Mouse (Mus musculus) midbrain, embryonic 11.5 days (tissue): ENCODE results near the gene 9130213A22Rik. TPM values are rescaled to one million over a fixed set of nuclear protein-coding genes. Genes with fewer than 3 reads are reported as not detected.

Experiments used
- ATAC-seq: fragments of 200-750 bp; cut with Nextera tagmentation; 2 replicates; pipeline ENCODE4 v1.8.0; 2017; ENCODE audit warnings: moderate TSS enrichment, moderate library complexity; ENCODE audit not compliant: low FRiP score
- DNase-seq: peaks from one replicate; pipeline ENCODE4 v3.0.0; 2015; ENCODE audit warnings: low spot score; ENCODE audit errors: missing footprints
- H3K27ac ChIP-seq: fragments of 300-500 bp; sonication (generic); 2 replicates; pipeline ENCODE4 v1.5.1; 2014; ENCODE audit warnings: low read depth, low read length
- H3K27me3 ChIP-seq: fragments of 300-500 bp; sonication (generic); 2 replicates; pipeline ENCODE4 v1.6.1; 2014; ENCODE audit warnings: mild to moderate bottlenecking, low read length, moderate library complexity, mixed read lengths; ENCODE audit not compliant: control insufficient read depth, insufficient read depth
- H3K36me3 ChIP-seq: fragments of 300-500 bp; sonication (generic); 2 replicates; pipeline ENCODE4 v1.6.1; 2014; ENCODE audit warnings: mild to moderate bottlenecking, low read length, moderate library complexity, mixed read lengths; ENCODE audit not compliant: control insufficient read depth, insufficient read depth
- H3K4me1 ChIP-seq: fragments of 300-500 bp; sonication (generic); 2 replicates; pipeline ENCODE4 v1.6.1; 2014; ENCODE audit warnings: low read length; ENCODE audit not compliant: control insufficient read depth, insufficient read depth
- H3K4me2 ChIP-seq: fragments of 300-500 bp; sonication (generic); 2 replicates; pipeline ENCODE4 v1.6.1; 2014; ENCODE audit warnings: mild to moderate bottlenecking, moderate library complexity
- H3K4me3 ChIP-seq: fragments of 300-500 bp; sonication (generic); 2 replicates; pipeline ENCODE4 v1.5.1; 2014; ENCODE audit warnings: low read depth, low read length
- H3K9ac ChIP-seq: fragments of 300-500 bp; sonication (generic); 2 replicates; pipeline ENCODE4 v1.6.1; 2014; ENCODE audit warnings: low read length
- H3K9me3 ChIP-seq: fragments of 300-500 bp; sonication (generic); 2 replicates; pipeline ENCODE4 v1.6.1; 2016; ENCODE audit warnings: low read length; ENCODE audit not compliant: control insufficient read depth
- WGBS: fragments of 180-500 bp; shearing (Covaris S2); extraction: QIAGEN DNeasy Blood & Tissue Kit; methylation state at CpG from one replicate; pipeline ENCODE4 v1.1.7; 2014; 5-methylcytosine and 5-hydroxymethylcytosine counted together
- polyA plus RNA-seq: library from polyadenylated mRNA; unstranded; fragments of >200 nt; fragmentation: Nextera tagmentation; extraction: Ambion mirVana; gene quantifications from 2 replicates; pipeline ENCODE4 v1.2.1, GENCODE M21; 2014

9130213A22Rik gene
- polyA plus RNA-seq, 1 experiment from 2014 or later, result 0.11 TPM

DNA sequence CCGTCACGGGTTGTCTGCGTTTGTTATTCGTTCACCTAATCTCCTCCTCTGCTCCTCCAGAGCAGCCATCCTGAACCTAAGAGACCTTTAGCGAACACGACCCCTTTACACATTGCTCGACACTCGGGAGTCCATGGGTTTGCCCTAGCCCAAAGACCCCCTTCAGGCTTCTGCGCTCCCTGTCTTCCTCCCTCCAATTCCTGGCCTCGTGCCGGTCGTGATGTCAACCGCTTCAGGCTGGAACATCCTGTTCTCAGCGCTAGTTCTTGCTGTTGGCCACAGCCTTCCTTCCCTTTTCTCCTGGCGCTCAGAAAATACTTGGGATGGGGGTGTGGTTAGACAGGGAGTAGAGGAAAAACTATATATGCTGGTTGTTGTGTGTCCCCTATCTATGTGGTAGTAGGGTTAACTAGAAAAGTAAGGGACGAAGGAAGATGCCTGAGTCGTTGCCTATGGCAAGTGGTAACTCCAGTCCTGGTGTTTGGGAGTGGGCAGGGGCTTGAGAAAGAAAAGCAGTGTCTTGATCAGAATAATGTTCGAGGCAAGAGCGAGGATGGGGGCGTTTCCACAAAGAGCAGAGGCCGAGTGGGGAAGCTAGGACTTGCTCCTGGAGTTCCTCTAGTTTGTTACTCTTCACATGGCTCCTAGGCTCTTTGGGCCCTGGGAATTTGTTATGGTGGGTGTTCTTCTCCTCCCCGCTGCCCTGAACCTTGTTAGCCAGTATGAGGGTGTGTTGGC is 23.0 kb downstream of the 9130213A22Rik start:
- H3K27ac ChIP-seq, result 0 out of 2 replicates have a peak overlapping the region, but pooled peaks have one; percentile 11
- no peak for DNase-seq
- 0 out of 2 replicates have a peak, but pooled peaks cover 2% of the 10 kb centered on the region for H3K27me3 ChIP-seq
- H3K4me3 ChIP-seq, result peak overlapping the region; percentile 50
- peaks cover 48% of the 10 kb centered on the region for H3K4me1 ChIP-seq
- peak overlapping the region; percentile 69 for H3K9ac ChIP-seq
- no peak for ATAC-seq
- WGBS, result under 1% methylated on average over 22 of the region's 22 CpGs
- H3K4me2 ChIP-seq, result peak overlapping the region; percentile 95
- peaks cover 3% of the 10 kb centered on the region; the same call in 1 of the 2 replicates for H3K36me3 ChIP-seq
- H3K9me3 ChIP-seq, result no peaks in the 10 kb centered on the region

DNA sequence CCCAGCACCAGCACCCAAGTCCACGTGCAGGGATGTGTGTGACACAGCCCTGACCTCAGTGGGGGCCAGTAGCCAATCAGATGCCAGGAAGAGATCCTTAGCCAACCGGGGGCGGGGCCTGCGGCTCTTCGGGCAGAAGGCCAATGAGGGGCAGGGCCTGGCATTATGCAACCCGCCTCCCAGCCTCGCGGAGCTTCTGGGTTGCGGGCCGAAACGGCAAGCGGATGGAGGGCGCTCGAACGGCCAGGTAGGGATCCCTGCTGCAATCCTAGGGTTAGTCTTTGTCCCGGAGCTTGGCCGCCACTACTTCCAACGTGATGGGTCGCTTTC is 23.7 kb downstream of the 9130213A22Rik start:
- DNase-seq (peak; percentile 97), ATAC-seq (peak; percentile 66)

DNA sequence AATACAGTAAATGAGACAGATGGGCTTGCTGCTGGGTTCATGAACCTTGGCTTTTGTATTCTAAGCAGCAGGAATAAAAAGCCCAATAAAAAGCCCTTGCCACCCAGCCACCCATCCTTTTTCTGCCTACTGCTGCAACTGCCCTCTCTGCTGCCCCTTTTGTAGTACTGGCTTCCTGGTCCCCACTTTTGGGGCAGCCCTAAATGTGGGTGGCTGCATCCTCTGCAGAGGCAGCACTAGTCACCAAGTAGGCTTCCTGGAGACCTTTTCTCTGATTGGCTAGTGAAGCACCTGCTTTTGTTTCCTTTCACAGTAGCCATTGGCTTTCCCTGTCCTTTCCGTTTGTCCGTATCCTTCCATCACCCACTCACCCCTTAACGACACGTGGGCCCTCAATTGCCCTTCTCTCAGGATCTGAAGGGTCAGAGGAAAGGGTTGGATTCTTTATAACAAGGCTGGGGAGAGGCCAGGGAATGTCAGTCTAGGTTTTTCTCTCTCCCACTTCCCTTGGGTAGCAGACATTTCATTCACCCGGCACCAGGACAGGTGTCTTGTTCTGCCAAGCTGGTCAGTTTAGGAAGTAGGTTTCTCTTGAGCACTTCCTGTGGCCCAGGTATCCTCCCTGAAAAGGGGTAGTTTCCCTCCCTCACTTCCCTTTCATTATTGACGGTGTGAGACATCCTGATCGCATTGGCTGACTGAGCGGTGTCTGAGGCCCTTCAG is 24.2 kb downstream of the 9130213A22Rik start:
- peaks cover 50% of the 10 kb centered on the region for H3K4me1 ChIP-seq
- H3K36me3 ChIP-seq, result no peaks in the 10 kb centered on the region
- 27% methylated on average over 8 of the region's 8 CpGs for WGBS
- H3K9me3 ChIP-seq, result no peaks in the 10 kb centered on the region
- no peak for ATAC-seq
- no peak overlapping the region for H3K27ac ChIP-seq
- 0 out of 2 replicates have a peak, but pooled peaks cover 2% of the 10 kb centered on the region for H3K27me3 ChIP-seq
- H3K9ac ChIP-seq, result no peak overlapping the region; the same call in 1 of the 2 replicates
- DNase-seq, result no peak
- peak overlapping the region; percentile 95 for H3K4me2 ChIP-seq
- H3K4me3 ChIP-seq, result peak overlapping the region; percentile 50

More for the DNA sequence above, 23.7 kb downstream of the 9130213A22Rik start:
- WGBS, result under 1% methylated on average over 19 of the region's 19 CpGs
- Histone ChIP-seq H3K27me3 (0 out of 2 replicates have a peak, but pooled peaks cover 2% of the 10 kb centered on the region), H3K9ac (peak overlapping the region; percentile 69), H3K36me3 (no peaks in the 10 kb centered on the region; the same call in 1 of the 2 replicates), H3K4me3 (peak overlapping the region; percentile 50), H3K4me2 (peak overlapping the region; percentile 95), H3K9me3 (no peaks in the 10 kb centered on the region), H3K4me1 (peaks cover 50% of the 10 kb centered on the region), H3K27ac (0 out of 2 replicates have a peak overlapping the region, but pooled peaks have one; percentile 3)

DNA sequence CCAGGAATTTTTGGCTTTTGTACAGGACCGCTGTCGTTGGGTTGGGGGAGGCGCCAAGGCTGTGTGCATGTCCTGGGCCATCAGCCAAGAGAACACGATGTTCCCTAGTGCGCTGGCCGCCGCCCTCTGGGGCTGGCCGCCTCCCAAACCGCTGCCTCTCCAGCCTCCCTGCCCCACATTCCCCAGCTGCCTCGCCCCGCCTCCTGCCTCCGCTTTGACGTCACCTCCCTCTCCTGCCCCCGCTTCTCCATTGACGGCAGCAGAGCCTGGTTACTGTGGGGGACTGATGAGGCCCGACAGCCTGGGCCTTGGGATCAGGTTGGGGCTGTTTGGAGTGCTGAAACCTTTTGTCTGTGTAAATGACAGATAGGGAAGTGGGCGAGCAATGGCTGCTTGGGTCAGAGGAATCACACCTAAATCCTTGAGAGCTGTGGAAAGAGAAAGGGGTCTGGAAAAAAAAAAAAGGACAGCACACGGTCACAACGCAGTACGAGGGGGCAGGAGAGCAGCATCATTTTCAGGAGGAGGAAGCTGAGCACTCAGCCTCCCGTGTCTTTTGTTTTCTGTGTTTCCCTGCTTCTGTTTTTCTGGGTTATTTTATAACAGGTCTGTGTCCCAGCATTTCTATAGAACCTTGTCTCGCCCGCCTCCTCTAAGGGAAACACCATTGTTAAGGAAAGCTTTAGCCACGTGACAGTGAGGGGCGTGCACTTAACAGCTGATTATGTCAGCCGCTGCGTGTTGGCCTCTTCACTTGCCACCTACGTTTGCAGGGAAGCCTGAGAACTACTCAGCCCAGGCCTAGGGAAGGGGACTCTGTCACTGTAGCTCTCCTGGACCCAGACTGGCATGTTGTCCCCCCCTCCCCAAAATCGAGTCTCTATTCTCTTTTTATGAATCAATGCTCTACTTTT is 25.1 kb downstream of the 9130213A22Rik start:
- DNase-seq (peak; percentile 94), ATAC-seq (peak; percentile 13; the same call in 1 of the 2 replicates)
- peak overlapping the region; percentile 22 for H3K4me3 ChIP-seq
- 0 out of 2 replicates have a peak, but pooled peaks cover 2% of the 10 kb centered on the region for H3K27me3 ChIP-seq
- H3K36me3 ChIP-seq, result no peaks in the 10 kb centered on the region
- H3K9me3 ChIP-seq, result no peaks in the 10 kb centered on the region
- 2% methylated on average over 29 of the region's 29 CpGs for WGBS
- peak overlapping the region; percentile 92 for H3K4me2 ChIP-seq
- H3K9ac ChIP-seq, result peak overlapping the region; percentile 52
- H3K27ac ChIP-seq, result peak overlapping the region; percentile 45; the same call in 1 of the 2 replicates
- H3K4me1 ChIP-seq, result peaks cover 50% of the 10 kb centered on the region

DNA sequence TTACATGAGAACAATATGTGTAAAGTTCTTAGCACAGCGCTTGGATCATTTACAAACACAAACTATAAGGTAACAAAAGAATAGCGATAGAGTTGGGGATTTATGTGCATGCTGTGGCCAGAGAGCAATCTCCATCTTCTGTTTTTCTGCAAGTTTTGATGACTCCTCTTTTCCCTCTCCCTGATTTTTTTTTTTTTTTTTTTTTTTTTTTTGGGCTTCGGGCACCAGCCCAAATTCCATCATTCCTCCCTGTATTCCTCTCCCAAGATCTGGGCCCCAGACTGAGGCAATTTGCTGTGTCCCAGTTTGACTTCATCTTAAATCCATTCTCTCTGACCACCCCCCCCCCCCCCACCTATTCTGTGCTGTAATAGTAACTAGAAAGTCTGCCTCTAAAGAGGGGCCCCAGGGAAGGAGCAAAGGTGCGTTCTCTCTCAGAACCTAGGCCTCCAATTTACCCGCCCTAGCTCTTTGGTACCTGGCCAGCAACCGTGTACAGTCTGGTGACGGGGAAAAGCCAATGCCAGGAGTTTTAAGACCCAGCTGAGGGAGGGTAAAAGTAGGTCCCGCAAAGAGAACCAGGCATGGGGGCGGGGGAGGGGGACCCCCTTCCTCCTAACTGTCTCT is 25.9 kb downstream of the 9130213A22Rik start:
- DNase-seq (peak; percentile 90), ATAC-seq (no peak)
- 17% methylated on average over 9 of the region's 9 CpGs for WGBS
- H3K4me3 ChIP-seq, result peak overlapping the region; percentile 22
- H3K4me1 ChIP-seq, result peaks cover 50% of the 10 kb centered on the region
- H3K9me3 ChIP-seq, result no peaks in the 10 kb centered on the region
- H3K9ac ChIP-seq, result peak overlapping the region; percentile 52
- no peak overlapping the region; the same call in 1 of the 2 replicates for H3K27ac ChIP-seq
- H3K36me3 ChIP-seq, result no peaks in the 10 kb centered on the region
- 0 out of 2 replicates have a peak, but pooled peaks cover 2% of the 10 kb centered on the region for H3K27me3 ChIP-seq
- H3K4me2 ChIP-seq, result peak overlapping the region; percentile 92

DNA sequence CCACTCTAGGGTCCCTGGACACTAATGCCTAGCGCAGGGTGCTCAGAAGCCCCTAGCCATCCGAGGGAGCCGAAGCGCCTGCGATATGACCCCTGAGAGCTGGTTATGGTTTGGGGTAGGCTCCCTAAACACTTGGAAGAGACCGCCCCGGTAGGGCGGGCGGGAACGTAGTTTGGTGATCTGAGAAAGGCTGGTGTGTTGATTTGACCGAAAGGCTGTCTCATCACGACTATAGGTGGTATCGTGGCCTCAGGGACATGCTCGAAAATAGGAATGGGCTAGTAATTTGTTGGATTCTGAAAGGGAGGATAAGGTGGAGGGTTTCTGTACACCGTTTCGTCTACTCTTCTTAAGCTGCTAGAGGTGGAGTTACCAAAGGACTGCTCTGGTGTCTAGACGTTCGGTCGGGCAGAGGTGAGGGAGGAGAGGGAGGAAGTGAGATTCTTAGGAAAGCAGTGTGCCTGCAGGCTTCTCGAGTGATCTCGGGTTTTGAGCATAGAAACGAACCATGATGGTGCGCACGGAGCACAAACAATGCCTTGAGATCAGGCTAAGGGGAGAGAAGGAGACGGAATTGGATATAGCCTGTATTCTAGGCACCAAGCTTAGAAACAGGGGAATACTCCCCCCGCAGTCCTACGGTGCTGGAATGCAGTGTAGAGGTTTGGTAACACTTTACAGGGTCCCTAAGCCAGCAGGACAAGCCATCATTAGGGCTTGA is 26.7 kb downstream of the 9130213A22Rik start:
- Histone ChIP-seq H3K4me2 (peak overlapping the region; percentile 92), H3K9me3 (no peaks in the 10 kb centered on the region), H3K36me3 (no peaks in the 10 kb centered on the region), H3K27ac (no peak overlapping the region), H3K4me1 (peaks cover 50% of the 10 kb centered on the region), H3K4me3 (peak overlapping the region; percentile 43), H3K27me3 (0 out of 2 replicates have a peak, but pooled peaks cover 2% of the 10 kb centered on the region), H3K9ac (peak overlapping the region; percentile 54)
- WGBS, result 3% methylated on average over 27 of the region's 27 CpGs
- ATAC-seq (no peak), DNase-seq (peak; percentile 91)

DNA sequence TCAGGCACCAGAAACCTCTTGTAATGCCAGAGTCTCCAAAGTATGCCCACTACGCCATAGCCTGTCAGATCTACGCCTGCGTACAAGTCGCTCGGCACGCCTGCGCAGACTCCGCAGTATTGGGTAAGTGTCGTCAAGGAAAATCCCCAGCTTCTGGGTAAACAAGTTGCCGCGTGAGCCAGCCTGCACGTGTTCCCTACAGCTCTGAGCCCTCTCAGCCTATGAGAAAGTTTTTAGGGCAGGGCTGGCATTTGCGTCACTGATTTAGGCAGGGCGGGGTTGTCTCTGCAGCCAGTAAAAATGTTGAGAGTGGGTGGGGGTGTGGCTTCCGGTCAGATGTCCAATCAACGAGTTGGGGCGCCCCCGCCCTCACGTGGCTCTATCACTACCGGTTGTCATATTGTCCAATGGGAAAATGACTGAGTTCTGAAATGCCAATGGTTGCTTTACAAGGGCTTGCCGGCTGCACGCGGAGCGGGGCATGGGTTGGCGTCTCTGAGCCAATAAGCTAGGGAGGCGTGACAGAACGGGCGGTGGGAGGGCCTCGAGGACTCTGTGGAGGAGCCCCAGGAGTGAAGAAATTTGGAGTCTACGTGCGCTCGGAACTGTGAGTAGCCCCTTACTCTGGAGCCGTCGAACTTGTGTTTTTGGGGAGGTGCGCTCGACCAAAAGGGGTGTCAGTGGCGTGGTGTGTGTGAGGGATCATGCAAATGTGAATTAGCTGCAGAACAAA is 27.5 kb downstream of the 9130213A22Rik start, which contains the start of gene Per1:
Gene Per1 (plus strand): TSS at position 521 of the 733 bp plus-strand sequence.
- H3K27me3 ChIP-seq, result 0 out of 2 replicates have a peak, but pooled peaks cover 2% of the 10 kb centered on the region
- no peak within 1 kb of the TSS for H3K27ac ChIP-seq
- peak within 1 kb of the TSS; percentile 92 for H3K4me2 ChIP-seq
- no peaks in the 10 kb centered on the region for H3K9me3 ChIP-seq
- peak within 1 kb of the TSS; percentile 43 for H3K4me3 ChIP-seq
- peak; percentile 99 for DNase-seq
- H3K36me3 ChIP-seq, result no peaks in the 10 kb centered on the region; the same call in 1 of the 2 replicates
- H3K4me1 ChIP-seq, result peaks cover 48% of the 10 kb centered on the region
- peak; percentile 93 for ATAC-seq
- WGBS, result under 1% methylated on average over 37 of the region's 37 CpGs
- H3K9ac ChIP-seq, result peak within 1 kb of the TSS; percentile 54
